Mouse (Mus musculus): ENCODE results near the gene Golga5. TPM values are rescaled to one million over a fixed set of nuclear protein-coding genes. Genes with fewer than 3 reads are reported as not detected.
A peak's percentile ranks its signal among the peaks of the same experiment; 100 is the strongest.

Golga5 gene
- polyA plus RNA-seq, 1 experiment from 2014 or later = 31.0 TPM

- no peak overlapping the region for H3K4me2 ChIP-seq
- H3K9ac ChIP-seq = no peak overlapping the region
- H3K9me3 ChIP-seq = no peaks in the 10 kb centered on the region
- ATAC-seq (replicated peaks) = no peak
- 84% methylated on average over 4 of the region's 4 CpGs for WGBS
- no peak overlapping the region for H3K27ac ChIP-seq
- H3K4me3 ChIP-seq = no peak overlapping the region
- H3K27me3 ChIP-seq (replicated peaks) = no peaks in the 10 kb centered on the region
- no peaks in the 10 kb centered on the region for H3K36me3 ChIP-seq (replicated peaks)
- H3K4me1 ChIP-seq = peaks cover 12% of the 10 kb centered on the region
These were observed 34.8 kb upstream of the Golga5 start for GRCm38 (mm10) chr12:102434107-102434506.

DNA sequence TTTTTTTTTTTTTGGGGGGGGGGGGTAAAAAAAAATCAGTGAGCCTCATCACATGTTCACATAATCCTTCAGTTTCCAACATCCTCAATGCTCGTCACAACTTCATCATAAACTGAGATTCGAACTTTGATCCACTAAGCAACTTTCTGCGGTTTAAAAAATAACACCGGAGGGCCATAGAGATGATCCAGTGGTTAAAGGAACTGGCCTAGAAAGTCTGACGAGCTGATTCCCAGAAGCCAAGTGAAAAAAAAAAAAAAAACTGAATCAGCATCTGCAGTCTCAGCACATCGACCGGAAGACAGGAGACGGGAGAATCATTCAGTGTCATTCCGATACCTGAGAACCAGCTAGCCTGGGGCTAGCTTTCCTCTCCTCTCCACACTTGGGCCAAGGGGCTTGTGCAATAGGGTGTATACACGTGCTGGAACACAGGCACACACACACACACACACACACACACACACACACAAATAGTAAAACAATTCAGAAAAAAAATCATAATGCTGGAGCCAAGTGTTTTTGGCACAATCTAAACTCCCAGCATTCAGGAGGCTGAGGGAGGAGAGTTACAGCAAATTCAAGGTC is 31.9 kb upstream of the Golga5 start:
- H3K4me3 ChIP-seq = no peak overlapping the region
- H3K27me3 ChIP-seq (replicated peaks) = no peaks in the 10 kb centered on the region
- no peak for ATAC-seq (replicated peaks)
- no peak overlapping the region for H3K27ac ChIP-seq
- peaks cover 18% of the 10 kb centered on the region for H3K4me1 ChIP-seq
- WGBS = 83% methylated on average over 10 of the region's 10 CpGs
- no peaks in the 10 kb centered on the region for H3K9me3 ChIP-seq
- no peak overlapping the region for H3K4me2 ChIP-seq
- no peaks in the 10 kb centered on the region for H3K36me3 ChIP-seq (replicated peaks)
- H3K9ac ChIP-seq = no peak overlapping the region

DNA sequence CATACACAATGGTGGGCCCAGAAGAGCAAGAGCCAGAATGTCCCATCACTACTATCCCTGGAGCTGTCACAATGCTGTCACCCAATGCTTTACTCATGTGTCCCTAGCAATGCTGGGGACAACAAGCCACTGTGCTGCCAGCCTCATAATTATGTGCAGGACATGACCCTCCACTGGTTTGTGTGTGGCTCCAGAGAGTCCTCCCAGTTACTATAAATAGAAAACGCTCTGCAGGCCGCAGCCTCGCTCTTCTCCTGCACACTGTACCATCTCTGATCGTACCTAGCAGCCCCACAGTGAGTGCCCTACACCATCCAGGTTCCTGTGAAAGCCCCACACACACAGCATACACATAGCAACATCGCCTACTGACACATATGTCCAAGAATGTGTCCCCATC is 31.0 kb upstream of the Golga5 start:
- H3K9me3 ChIP-seq = no peaks in the 10 kb centered on the region
- no peaks in the 10 kb centered on the region for H3K36me3 ChIP-seq (replicated peaks)
- H3K4me1 ChIP-seq = peaks cover 18% of the 10 kb centered on the region
- no peak overlapping the region for H3K9ac ChIP-seq
- no peak overlapping the region for H3K4me3 ChIP-seq
- no peaks in the 10 kb centered on the region for H3K27me3 ChIP-seq (replicated peaks)
- ATAC-seq (replicated peaks) = no peak
- no peak overlapping the region for H3K27ac ChIP-seq
- H3K4me2 ChIP-seq = peak overlapping the region; percentile 53; the same call in 1 of the 2 replicates
- WGBS = 88% methylated on average over 5 of the region's 5 CpGs

DNA sequence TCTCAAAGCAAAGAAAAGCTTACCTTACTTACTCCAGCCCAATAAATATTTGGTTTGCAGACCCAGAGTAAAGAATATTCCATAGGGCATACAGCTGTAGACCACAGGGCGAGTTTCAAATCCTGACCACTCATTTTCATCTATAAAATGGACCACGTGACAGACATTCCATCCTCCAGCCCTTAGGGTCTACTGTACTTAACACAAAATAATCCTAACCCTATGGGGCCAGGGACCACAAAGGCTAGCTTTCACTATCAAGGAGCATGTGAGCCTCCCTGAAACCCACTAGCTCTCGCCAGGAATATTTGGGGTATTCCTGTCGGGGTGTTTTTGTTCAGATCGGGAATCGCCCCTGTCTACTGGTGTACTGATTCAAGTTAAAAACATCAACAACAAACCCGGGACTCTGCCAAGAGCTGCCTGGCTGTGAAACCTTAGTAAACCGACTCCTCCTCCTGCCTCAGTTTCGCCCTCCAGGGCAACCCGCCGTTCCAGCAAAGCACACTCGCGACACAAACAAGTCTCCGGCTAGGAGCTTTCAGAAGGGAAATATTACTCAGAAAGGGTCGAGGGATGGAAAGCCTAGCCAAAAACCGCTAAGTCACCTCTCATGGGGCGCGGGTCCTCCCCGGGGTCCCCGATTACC is 29.8 kb upstream of the Golga5 start:
- WGBS = 4% methylated on average over 20 of the region's 20 CpGs
- peaks cover 18% of the 10 kb centered on the region for H3K4me1 ChIP-seq
- H3K4me2 ChIP-seq = peak overlapping the region; percentile 53
- H3K27ac ChIP-seq = peak overlapping the region; percentile 70
- H3K9me3 ChIP-seq = no peaks in the 10 kb centered on the region
- no peaks in the 10 kb centered on the region for H3K36me3 ChIP-seq (replicated peaks)
- peak overlapping the region; percentile 63 for H3K4me3 ChIP-seq
- ATAC-seq (replicated peaks) = peak; percentile 64
- H3K27me3 ChIP-seq (replicated peaks) = no peaks in the 10 kb centered on the region
- H3K9ac ChIP-seq = peak overlapping the region; percentile 57

GRCm38 (mm10) chr12:102439632-102440023 is 29.3 kb upstream of the Golga5 start, which contains the start of gene Lgmn:
Lgmn (minus strand) TSS chr12:102439813.
- Histone ChIP-seq H3K27me3 (replicated peaks) (no peaks in the 10 kb centered on the region), H3K4me1 (peaks cover 18% of the 10 kb centered on the region), H3K36me3 (replicated peaks) (no peaks in the 10 kb centered on the region), H3K4me2 (peak within 1 kb of the TSS; percentile 53), H3K9ac (peak within 1 kb of the TSS; percentile 57), H3K27ac (peak within 1 kb of the TSS; percentile 70), H3K9me3 (no peaks in the 10 kb centered on the region), H3K4me3 (peak within 1 kb of the TSS; percentile 63)
- WGBS = under 1% methylated on average over 28 of the region's 28 CpGs
- ATAC-seq (replicated peaks) = peak; percentile 100

DNA sequence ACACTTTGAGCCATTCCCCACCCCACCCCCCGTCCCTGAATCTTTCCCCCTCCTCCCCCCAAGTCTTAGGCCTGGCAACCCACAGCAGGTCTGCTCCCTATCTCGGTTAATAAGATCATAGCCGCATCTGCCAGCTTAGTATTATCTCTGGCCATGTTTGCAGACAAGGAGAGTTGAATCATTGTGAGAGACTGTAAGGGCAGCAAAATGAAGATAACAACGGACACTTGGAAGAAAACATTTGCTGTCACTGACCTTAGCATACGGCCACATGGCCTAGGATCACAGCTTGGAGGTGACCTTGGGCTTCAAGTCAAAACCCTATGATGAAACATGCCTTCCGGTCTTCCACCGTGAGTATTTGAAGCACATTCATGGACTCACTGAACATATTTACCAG is 28.4 kb upstream of the Golga5 start:
- no peaks in the 10 kb centered on the region for H3K27me3 ChIP-seq (replicated peaks)
- WGBS = 90% methylated on average over 7 of the region's 7 CpGs
- no peak overlapping the region for H3K4me2 ChIP-seq
- H3K9me3 ChIP-seq = no peaks in the 10 kb centered on the region
- H3K4me1 ChIP-seq = peaks cover 18% of the 10 kb centered on the region
- no peak overlapping the region for H3K4me3 ChIP-seq
- ATAC-seq (replicated peaks) = no peak
- no peak overlapping the region for H3K9ac ChIP-seq
- no peak overlapping the region for H3K27ac ChIP-seq
- no peaks in the 10 kb centered on the region for H3K36me3 ChIP-seq (replicated peaks)

- Histone ChIP-seq H3K4me3 (no peak overlapping the region), H3K9me3 (no peaks in the 10 kb centered on the region), H3K4me1 (peaks cover 18% of the 10 kb centered on the region), H3K4me2 (no peak overlapping the region), H3K36me3 (replicated peaks) (no peaks in the 10 kb centered on the region), H3K27me3 (replicated peaks) (no peaks in the 10 kb centered on the region), H3K27ac (no peak overlapping the region), H3K9ac (no peak overlapping the region)
- 92% methylated on average over 6 of the region's 6 CpGs for WGBS
- no peak for ATAC-seq (replicated peaks)
These were observed 27.8 kb upstream of the Golga5 start for GRCm38 (mm10) chr12:102441141-102441540.

DNA sequence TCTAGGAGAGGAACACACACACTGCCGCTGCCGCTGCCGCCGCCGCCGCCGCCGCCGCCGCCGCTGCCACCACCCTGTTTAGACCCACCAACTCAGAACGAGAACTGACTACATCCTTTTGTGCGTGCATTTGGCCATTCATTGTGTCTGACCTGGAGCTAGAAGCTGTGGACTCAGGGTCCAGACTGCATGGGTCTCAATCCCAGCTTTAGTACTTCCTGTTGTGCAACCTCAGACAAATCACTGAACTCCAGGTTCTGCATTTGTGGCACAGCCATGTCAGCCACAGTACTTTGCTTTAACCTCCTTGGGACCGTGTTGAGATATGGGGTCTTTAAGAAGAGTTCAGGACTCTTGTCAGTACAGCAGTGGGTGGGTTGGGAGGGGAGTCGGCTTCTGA is 26.3 kb upstream of the Golga5 start:
- no peaks in the 10 kb centered on the region for H3K27me3 ChIP-seq (replicated peaks)
- no peaks in the 10 kb centered on the region for H3K9me3 ChIP-seq
- no peak overlapping the region for H3K27ac ChIP-seq
- H3K36me3 ChIP-seq (replicated peaks) = no peaks in the 10 kb centered on the region
- ATAC-seq (replicated peaks) = no peak
- WGBS = 91% methylated on average over 15 of the region's 15 CpGs
- no peak overlapping the region for H3K4me3 ChIP-seq
- H3K9ac ChIP-seq = no peak overlapping the region
- H3K4me2 ChIP-seq = no peak overlapping the region
- peaks cover 18% of the 10 kb centered on the region for H3K4me1 ChIP-seq

DNA sequence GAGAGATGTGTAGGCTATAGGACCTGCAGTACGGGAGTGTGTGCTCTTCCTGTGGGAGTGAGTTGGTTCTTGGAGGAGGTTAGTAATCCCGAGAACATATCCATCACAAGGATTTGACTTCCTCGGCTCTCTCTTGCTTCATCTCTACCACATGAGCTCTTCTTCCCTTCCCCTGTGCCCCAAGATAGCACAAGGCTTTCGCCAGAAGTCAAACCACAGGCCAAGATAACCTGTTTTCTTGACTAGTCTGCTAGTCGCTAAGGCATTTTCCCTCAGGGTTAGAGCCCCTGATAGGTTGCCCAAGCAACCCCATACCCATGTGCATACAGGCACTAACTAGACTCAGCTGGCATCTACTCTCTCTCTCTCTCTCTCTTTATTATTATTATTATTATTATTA is 25.3 kb upstream of the Golga5 start:
- peaks cover 10% of the 10 kb centered on the region for H3K4me1 ChIP-seq
- no peaks in the 10 kb centered on the region for H3K36me3 ChIP-seq (replicated peaks)
- no peak for ATAC-seq (replicated peaks)
- H3K27me3 ChIP-seq (replicated peaks) = no peaks in the 10 kb centered on the region
- H3K9me3 ChIP-seq = no peaks in the 10 kb centered on the region
- no peak overlapping the region for H3K4me3 ChIP-seq
- H3K4me2 ChIP-seq = no peak overlapping the region
- H3K27ac ChIP-seq = no peak overlapping the region
- no peak overlapping the region for H3K9ac ChIP-seq
- WGBS = 83% methylated on average over 5 of the region's 5 CpGs

GRCm38 (mm10) chr12:102445436-102445835 is 23.5 kb upstream of the Golga5 start:
- Histone ChIP-seq H3K27ac (no peak overlapping the region), H3K27me3 (replicated peaks) (no peaks in the 10 kb centered on the region), H3K4me1 (no peaks in the 10 kb centered on the region), H3K36me3 (replicated peaks) (no peaks in the 10 kb centered on the region), H3K4me2 (no peak overlapping the region), H3K9me3 (no peaks in the 10 kb centered on the region), H3K9ac (no peak overlapping the region), H3K4me3 (no peak overlapping the region)
- WGBS = 82% methylated on average over 4 of the region's 4 CpGs
- ATAC-seq (replicated peaks) = no peak

- WGBS = 78% methylated on average over 10 of the region's 10 CpGs
- H3K4me3 ChIP-seq = no peak overlapping the region
- no peaks in the 10 kb centered on the region for H3K9me3 ChIP-seq
- ATAC-seq (replicated peaks) = no peak
- H3K9ac ChIP-seq = no peak overlapping the region
- no peaks in the 10 kb centered on the region for H3K4me1 ChIP-seq
- no peaks in the 10 kb centered on the region for H3K27me3 ChIP-seq (replicated peaks)
- H3K27ac ChIP-seq = no peak overlapping the region
- no peaks in the 10 kb centered on the region for H3K36me3 ChIP-seq (replicated peaks)
- H3K4me2 ChIP-seq = no peak overlapping the region
These were observed 18.5 kb upstream of the Golga5 start for GRCm38 (mm10) chr12:102450437-102450836.

DNA sequence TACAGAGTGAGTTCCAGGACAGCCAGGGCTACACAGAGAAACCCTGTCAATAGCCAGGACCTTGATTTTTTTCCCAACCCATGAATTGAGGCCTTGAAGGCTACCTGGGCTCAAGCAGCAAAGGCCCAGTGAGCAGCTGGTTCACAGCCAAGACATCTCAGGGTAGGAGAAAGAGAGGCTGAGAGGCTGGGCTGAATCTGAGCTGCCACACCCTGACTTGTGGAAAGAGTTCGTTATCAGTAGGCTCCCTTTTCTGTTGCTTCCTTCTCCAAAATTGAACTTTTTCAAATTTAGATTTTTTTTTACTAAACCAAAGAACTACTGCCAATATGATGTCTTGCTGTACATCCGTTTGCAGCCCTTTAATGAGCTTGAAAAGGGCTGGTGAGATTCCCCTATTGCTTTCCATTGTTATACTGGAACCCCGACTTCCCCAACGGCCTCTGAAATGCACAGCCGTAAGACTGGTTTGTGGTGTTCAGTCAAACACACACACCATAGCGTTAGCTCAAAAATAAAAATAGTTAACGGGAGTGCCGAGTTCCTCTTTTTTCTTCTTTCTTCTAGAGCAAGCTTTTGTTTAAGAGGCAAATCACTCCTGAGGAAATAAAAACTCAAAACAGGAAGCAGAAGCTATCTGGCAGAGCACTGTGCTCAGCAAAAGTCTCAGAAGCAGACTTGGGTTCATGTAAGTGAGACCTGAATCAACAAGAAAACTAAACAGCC is 17.6 kb upstream of the Golga5 start:
- Histone ChIP-seq H3K4me2 (no peak overlapping the region), H3K4me3 (no peak overlapping the region), H3K4me1 (no peaks in the 10 kb centered on the region), H3K27me3 (replicated peaks) (no peaks in the 10 kb centered on the region), H3K36me3 (replicated peaks) (no peaks in the 10 kb centered on the region), H3K27ac (no peak overlapping the region), H3K9ac (no peak overlapping the region), H3K9me3 (no peaks in the 10 kb centered on the region)
- ATAC-seq (replicated peaks) = no peak
- WGBS = 81% methylated on average over 8 of the region's 8 CpGs

All from midbrain, embryonic 15.5 days (tissue).